ENCODE assay signal across 28 mouse cellular contexts in the genomic region with DNA sequence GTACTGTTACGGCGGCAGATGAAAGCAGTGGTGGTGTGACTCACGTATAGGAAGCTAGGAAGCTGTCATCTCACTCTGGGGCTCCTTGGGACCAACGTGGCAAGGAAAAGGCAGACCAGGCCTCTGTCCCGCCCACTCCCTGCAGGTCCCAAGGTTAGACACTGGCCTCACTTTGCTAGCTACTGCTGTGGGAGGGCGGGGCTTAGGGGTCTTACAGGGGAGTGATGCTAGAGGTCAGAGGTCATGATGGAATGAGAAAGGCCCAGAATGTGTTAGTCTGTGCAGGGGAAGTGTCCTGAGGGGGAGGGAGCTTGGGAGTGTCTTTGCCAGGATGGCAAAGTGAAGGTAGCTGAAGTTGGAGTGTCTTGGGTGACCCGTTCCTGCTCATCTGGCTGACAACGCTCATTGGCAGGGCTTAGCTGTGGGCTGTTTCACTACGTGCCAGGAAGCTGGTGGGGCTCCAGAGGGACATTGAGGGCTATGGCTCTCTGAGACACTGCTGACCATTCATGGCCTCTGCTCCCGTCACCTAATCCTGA. TPM values are rescaled to one million over a fixed set of nuclear protein-coding genes. Genes with fewer than 3 reads are reported as not detected.
DNase-seq lines count a peak whose midpoint lies in the region; ATAC-seq and TF ChIP-seq lines count a peak whose summit lies in the region.
"Had no signal": no experiment of that assay in that cellular context is flagged by ENCODE, and none has a peak within 500 bp of the region (broad histone marks: within the 10 kb centered on the region; RNA-seq: fewer than 3 reads in every experiment).

No protein-coding gene starts in this region.

- TF ChIP-seq CTCF in midbrain, postnatal 0 days (IDR thresholded peaks at IDR 0.05), result no peak
- no peak for TF ChIP-seq CTCF in E14TG2a.4 (conservative IDR thresholded peaks at IDR 0.05; ENCODE audit: low read length)

- peaks cover 6% of the 10 kb centered on the region; the same call in 1 of the 2 replicates for H3K36me3 ChIP-seq in midbrain, embryonic 11.5 days (ENCODE audit: control insufficient read depth, insufficient read depth, low read length)
- H3K36me3 ChIP-seq in midbrain, postnatal 0 days (ENCODE audit: insufficient read depth, low read length), result peaks cover 63% of the 10 kb centered on the region
- H3K36me3 ChIP-seq in E14TG2a.4 (ENCODE audit: insufficient read depth, low read length), result peaks cover 95% of the 10 kb centered on the region
- peaks cover 62% of the 10 kb centered on the region for H3K36me3 ChIP-seq in limb, embryonic 10.5 days

- H3K4me3 ChIP-seq in midbrain, embryonic 11.5 days (ENCODE audit: low read depth, low read length), result no peak overlapping the region
- H3K4me3 ChIP-seq in midbrain, postnatal 0 days (ENCODE audit: low read depth, low read length), result no peak overlapping the region
- H3K4me3 ChIP-seq in E14TG2a.4 (replicated peaks; ENCODE audit: low read length), result peak overlapping the region; percentile 53
- no peak overlapping the region for H3K4me3 ChIP-seq in limb, embryonic 10.5 days
- H3K4me3 ChIP-seq: embryonic facial prominence, embryonic 10.5 days; embryonic facial prominence, embryonic 13.5 days; erythroblast, embryonic 14.5 days; forebrain, embryonic 12.5 days; forebrain, embryonic 15.5 days; heart, adult 2 months; heart, embryonic 10.5 days; heart, embryonic 13.5 days; hindbrain, embryonic 12.5 days; hindbrain, embryonic 15.5 days had no signal

- ATAC-seq in midbrain, embryonic 11.5 days (ENCODE audit: low FRiP score), result no peak
- no peak for ATAC-seq in midbrain, postnatal 0 days (ENCODE audit: low FRiP score)
- ATAC-seq: forebrain, embryonic 15.5 days had no signal

- no peaks in the 10 kb centered on the region for H3K4me1 ChIP-seq in midbrain, embryonic 11.5 days (ENCODE audit: control insufficient read depth, insufficient read depth, low read length)
- H3K4me1 ChIP-seq in midbrain, postnatal 0 days (ENCODE audit: insufficient read depth, low read length), result no peaks in the 10 kb centered on the region
- peaks cover 85% of the 10 kb centered on the region for H3K4me1 ChIP-seq in E14TG2a.4 (replicated peaks; ENCODE audit: low read depth, low read length)
- H3K4me1 ChIP-seq in limb, embryonic 10.5 days, result peaks cover 17% of the 10 kb centered on the region
- H3K4me1 ChIP-seq: embryonic facial prominence, embryonic 13.5 days; forebrain, embryonic 12.5 days; forebrain, embryonic 15.5 days; hindbrain, embryonic 12.5 days; hindbrain, embryonic 15.5 days had no signal

- no peak overlapping the region for H3K9ac ChIP-seq in midbrain, embryonic 11.5 days (ENCODE audit: low read length)
- no peak overlapping the region for H3K9ac ChIP-seq in midbrain, postnatal 0 days (replicated peaks; ENCODE audit: low read length, poor library complexity, severe bottlenecking)
- H3K9ac ChIP-seq: embryonic facial prominence, embryonic 13.5 days; forebrain, embryonic 12.5 days; forebrain, embryonic 15.5 days; heart, embryonic 13.5 days; hindbrain, embryonic 12.5 days; hindbrain, embryonic 15.5 days had no signal

- no peaks in the 10 kb centered on the region for H3K9me3 ChIP-seq in midbrain, embryonic 11.5 days (ENCODE audit: control insufficient read depth, low read length)
- no peaks in the 10 kb centered on the region for H3K9me3 ChIP-seq in midbrain, postnatal 0 days (ENCODE audit: low read length)
- H3K9me3 ChIP-seq in E14TG2a.4 (ENCODE audit: low read length), result no peaks in the 10 kb centered on the region
- H3K9me3 ChIP-seq in limb, embryonic 10.5 days (replicated peaks), result no peaks in the 10 kb centered on the region
- H3K9me3 ChIP-seq: embryonic facial prominence, embryonic 10.5 days; embryonic facial prominence, embryonic 13.5 days; forebrain, embryonic 12.5 days; forebrain, embryonic 15.5 days; heart, embryonic 10.5 days; heart, embryonic 13.5 days; hindbrain, embryonic 12.5 days; hindbrain, embryonic 15.5 days had no signal

- WGBS in midbrain, embryonic 11.5 days, result 77% methylated on average over 10 of the region's 10 CpGs
- 68% methylated on average over 10 of the region's 10 CpGs for WGBS in midbrain, postnatal 0 days
- WGBS in limb, embryonic 10.5 days, result 79% methylated on average over 10 of the region's 10 CpGs

- H3K27me3 ChIP-seq in midbrain, embryonic 11.5 days (ENCODE audit: control insufficient read depth, insufficient read depth, low read length), result no peaks in the 10 kb centered on the region
- no peaks in the 10 kb centered on the region for H3K27me3 ChIP-seq in midbrain, postnatal 0 days (ENCODE audit: insufficient read depth, low read length)
- H3K27me3 ChIP-seq in E14TG2a.4 (ENCODE audit: insufficient read depth, low read length), result no peaks in the 10 kb centered on the region
- H3K27me3 ChIP-seq in limb, embryonic 10.5 days (ENCODE audit: low read depth, poor library complexity, severe bottlenecking), result no peaks in the 10 kb centered on the region
- H3K27me3 ChIP-seq: embryonic facial prominence, embryonic 13.5 days; forebrain, embryonic 12.5 days; forebrain, embryonic 15.5 days; heart, embryonic 13.5 days; hindbrain, embryonic 12.5 days; hindbrain, embryonic 15.5 days had no signal

- H3K27ac ChIP-seq in midbrain, embryonic 11.5 days (ENCODE audit: low read depth, low read length), result no peak overlapping the region
- no peak overlapping the region for H3K27ac ChIP-seq in midbrain, postnatal 0 days (ENCODE audit: low read depth, low read length)
- peak overlapping the region; percentile 46; the same call in 1 of the 2 replicates for H3K27ac ChIP-seq in limb, embryonic 10.5 days
- H3K27ac ChIP-seq: embryonic facial prominence, embryonic 10.5 days; embryonic facial prominence, embryonic 13.5 days; forebrain, embryonic 12.5 days; forebrain, embryonic 15.5 days; heart, adult 2 months; heart, embryonic 10.5 days; heart, embryonic 13.5 days; hindbrain, embryonic 12.5 days; hindbrain, embryonic 15.5 days had no signal

- peak; percentile 79 for DNase-seq in midbrain, embryonic 11.5 days (ENCODE audit: low spot score, missing footprints)
- DNase-seq in midbrain, postnatal 0 days (ENCODE audit: low spot score), result no peak
- peak; percentile 82 for DNase-seq in R1 (ENCODE audit: low read depth, low spot score)
- no peak for DNase-seq in limb, embryonic 10.5 days (ENCODE audit: low spot score)
- no peak for DNase-seq in right cerebral cortex, postnatal 10 days (ENCODE audit: low spot score in 2 of 2)
- DNase-seq in gastrocnemius, postnatal 25 days, result no peak
- DNase-seq: adrenal gland, adult 2 months; adrenal gland, postnatal 14 days; B cell, adult 2 months; cerebellum, adult 11-12 months; cerebellum, adult 8-10 months; cerebellum, postnatal 10 days; cerebellum, postnatal 36 days; embryo, embryonic 11 days; gastrocnemius, postnatal 36 days; heart, adult 2 months; heart, postnatal 14 days; heart, postnatal 4 days had no signal

- no peak overlapping the region for H3K4me2 ChIP-seq in midbrain, embryonic 11.5 days
- H3K4me2 ChIP-seq in midbrain, postnatal 0 days (ENCODE audit: low read depth, low read length, poor library complexity, severe bottlenecking), result no peak overlapping the region
- H3K4me2 ChIP-seq: embryonic facial prominence, embryonic 13.5 days; forebrain, embryonic 12.5 days; forebrain, embryonic 15.5 days; heart, embryonic 13.5 days; hindbrain, embryonic 12.5 days; hindbrain, embryonic 15.5 days had no signal

RNA-seq across cellular contexts. Expression of a gene that starts 37.0 kb away (rescaled TPM):
- 129 and 155 TPM in 2 replicates for polyA plus RNA-seq in midbrain, embryonic 11.5 days (2014; fragmentation: Nextera tagmentation; extraction: Ambion mirVana)
- total RNA-seq in midbrain, postnatal 0 days (2014; rRNA removed), result 173 and 196 TPM in 2 replicates
- polyA plus RNA-seq in midbrain, postnatal 0 days (2015; fragmentation: Nextera tagmentation; extraction: Ambion mirVana), result 102 and 107 TPM in 2 replicates
- 194 and 232 TPM in 2 replicates for polyA plus RNA-seq in limb, embryonic 10.5 days (2016; fragmentation: Nextera tagmentation; extraction: Ambion mirVana)
- 10 to 100 TPM; 52.0 to 67.4 TPM for total RNA-seq in gastrocnemius, postnatal 25 days (2021)

RNA-seq across cellular contexts. Expression of a gene that starts 37.0 kb away (rescaled TPM):
- polyA plus RNA-seq in midbrain, embryonic 11.5 days (2014; fragmentation: Nextera tagmentation; extraction: Ambion mirVana), result 9.2 and 9.3 TPM in 2 replicates
- 31.4 and 37.3 TPM in 2 replicates for total RNA-seq in midbrain, postnatal 0 days (2014; rRNA removed)
- polyA plus RNA-seq in midbrain, postnatal 0 days (2015; fragmentation: Nextera tagmentation; extraction: Ambion mirVana), result 25.3 and 26.2 TPM in 2 replicates
- polyA plus RNA-seq in limb, embryonic 10.5 days (2016; fragmentation: Nextera tagmentation; extraction: Ambion mirVana), result 5.3 and 7.5 TPM in 2 replicates
- total RNA-seq in gastrocnemius, postnatal 25 days (2021), result 10 to 100 TPM; 10.4 to 13.5 TPM

RNA-seq across cellular contexts. Expression of a gene that starts 48.5 kb away (rescaled TPM):
- 10.3 and 10.6 TPM in 2 replicates for polyA plus RNA-seq in midbrain, embryonic 11.5 days (2014; fragmentation: Nextera tagmentation; extraction: Ambion mirVana)
- 39.5 and 40.9 TPM in 2 replicates for total RNA-seq in midbrain, postnatal 0 days (2014; rRNA removed)
- polyA plus RNA-seq in midbrain, postnatal 0 days (2015; fragmentation: Nextera tagmentation; extraction: Ambion mirVana), result 17.7 and 18.1 TPM in 2 replicates
- 40.9 and 47.9 TPM in 2 replicates for polyA plus RNA-seq in limb, embryonic 10.5 days (2016; fragmentation: Nextera tagmentation; extraction: Ambion mirVana)
- 10 to 100 TPM in 1 of 2 experiments, 1 to 10 TPM in 1; 8.1 to 12.4 TPM for total RNA-seq in gastrocnemius, postnatal 25 days (2021)

RNA-seq across cellular contexts. Expression of a gene that starts 57.5 kb away (rescaled TPM):
- 8.4 and 9.5 TPM in 2 replicates for polyA plus RNA-seq in midbrain, embryonic 11.5 days (2014; fragmentation: Nextera tagmentation; extraction: Ambion mirVana)
- 34.6 and 36.0 TPM in 2 replicates for total RNA-seq in midbrain, postnatal 0 days (2014; rRNA removed)
- 30.7 and 34.8 TPM in 2 replicates for polyA plus RNA-seq in midbrain, postnatal 0 days (2015; fragmentation: Nextera tagmentation; extraction: Ambion mirVana)
- 16.5 and 22.3 TPM in 2 replicates for polyA plus RNA-seq in limb, embryonic 10.5 days (2016; fragmentation: Nextera tagmentation; extraction: Ambion mirVana)
- 1 to 10 TPM; 9.5 to 9.6 TPM for total RNA-seq in gastrocnemius, postnatal 25 days (2021)

Comparison
In these comparisons a context has a peak if more than half of its experiments do, and no peak if none do; other contexts are left out.
1. DNase-seq: peak in midbrain, embryonic 11.5 days (single experiment) and R1 (single experiment); none in midbrain, postnatal 0 days (single experiment), limb, embryonic 10.5 days (single experiment), right cerebral cortex, postnatal 10 days (0 of 2) and gastrocnemius, postnatal 25 days (single experiment).